Mouse (Mus musculus): ENCODE data around the gene Dsp. TPM values are rescaled to one million over a fixed set of nuclear protein-coding genes. Genes with fewer than 3 reads are reported as not detected.

Gene Dsp
- total RNA-seq (2012; rRNA removed) = 29.4 and 29.9 TPM in 2 replicates

GRCm38 (mm10) chr13:38151069-38151588 lies at the start of gene Dsp:
Gene Dsp, plus strand, starts transcription at chr13:38151294.
- in situ Hi-C loops (cut with MboI; ENCODE audit: low sequenced_read_pairs in 2 of 2, unreplicated experiment in 2 of 2) = no loop called here
- no peaks in the 10 kb centered on the region for H3K36me3 ChIP-seq (ENCODE audit: control insufficient read depth, insufficient read depth, low read length, poor library complexity, severe bottlenecking)
- no peak for DNase-seq (ENCODE audit: low read depth, low spot score)
- TF ChIP-seq MAFK (IDR thresholded peaks at IDR 0.05; ENCODE audit: insufficient read depth, low read depth, low read length) (no peak), HCFC1 (IDR thresholded peaks at IDR 0.05; ENCODE audit: borderline replicate concordance, insufficient read depth, low read length) (no peak), CHD2 (IDR thresholded peaks at IDR 0.05; ENCODE audit: low read depth, low read length) (no peak), ZNF384 (IDR thresholded peaks at IDR 0.05; ENCODE audit: low read depth, low read length) (no peak), ZC3H11A (IDR thresholded peaks at IDR 0.05; ENCODE audit: borderline replicate concordance, low read depth, low read length) (no peak)
- peak within 1 kb of the TSS; percentile 71 for H3K9ac ChIP-seq (ENCODE audit: insufficient read depth, low read depth, low read length, poor library complexity, severe bottlenecking)
- H3K4me1 ChIP-seq (ENCODE audit: control insufficient read depth in 2 of 2, insufficient read depth in 2 of 2, low read length in 2 of 2, poor library complexity in 1 of 2) = peaks cover 2% of the 10 kb centered on the region in 2 experiments; a peak in 1 of 4 replicates
- no peaks in the 10 kb centered on the region for H3K9me3 ChIP-seq (ENCODE audit: control insufficient read depth, insufficient read depth, low read depth, low read length)
- peak within 1 kb of the TSS; percentile 72 to 79 for H3K4me3 ChIP-seq (ENCODE audit: insufficient read depth in 1 of 2, low read depth in 1 of 2, low read length in 2 of 2, poor library complexity in 1 of 2, severe bottlenecking in 1 of 2)
- no peak within 1 kb of the TSS for H3K27ac ChIP-seq (ENCODE audit: insufficient read depth, low read depth, low read length, poor library complexity, severe bottlenecking)

GRCm38 (mm10) chr13:38103406-38103805 lies 47.7 kb upstream of the Dsp start:
- H3K4me3 ChIP-seq (ENCODE audit: insufficient read depth in 1 of 2, low read depth in 1 of 2, low read length in 2 of 2, poor library complexity in 1 of 2, severe bottlenecking in 1 of 2) = no peak overlapping the region
- H3K36me3 ChIP-seq (ENCODE audit: control insufficient read depth, insufficient read depth, low read length, poor library complexity, severe bottlenecking) = no peaks in the 10 kb centered on the region
- H3K9me3 ChIP-seq (ENCODE audit: control insufficient read depth, insufficient read depth, low read depth, low read length) = no peaks in the 10 kb centered on the region
- no peak overlapping the region for H3K9ac ChIP-seq (ENCODE audit: insufficient read depth, low read depth, low read length, poor library complexity, severe bottlenecking)
- no peak overlapping the region for H3K27ac ChIP-seq (ENCODE audit: insufficient read depth, low read depth, low read length, poor library complexity, severe bottlenecking)
- H3K4me1 ChIP-seq (ENCODE audit: control insufficient read depth in 2 of 2, insufficient read depth in 2 of 2, low read length in 2 of 2, poor library complexity in 1 of 2) = peaks cover 16 to 23% of the 10 kb centered on the region in 2 experiments
- in situ Hi-C loops (cut with MboI; ENCODE audit: low sequenced_read_pairs in 2 of 2, unreplicated experiment in 2 of 2) = no loop called here
- TF ChIP-seq ZNF384 (IDR thresholded peaks at IDR 0.05; ENCODE audit: low read depth, low read length) = no peak
- TF ChIP-seq HCFC1 (IDR thresholded peaks at IDR 0.05; ENCODE audit: borderline replicate concordance, insufficient read depth, low read length) = no peak
- TF ChIP-seq ZC3H11A (IDR thresholded peaks at IDR 0.05; ENCODE audit: borderline replicate concordance, low read depth, low read length) = no peak
- TF ChIP-seq CHD2 (IDR thresholded peaks at IDR 0.05; ENCODE audit: low read depth, low read length) = no peak
- no peak for TF ChIP-seq MAFK (IDR thresholded peaks at IDR 0.05; ENCODE audit: insufficient read depth, low read depth, low read length)
- DNase-seq (ENCODE audit: low read depth, low spot score) = no peak

- Histone ChIP-seq H3K36me3 (ENCODE audit: control insufficient read depth, insufficient read depth, low read length, poor library complexity, severe bottlenecking) (no peaks in the 10 kb centered on the region), H3K4me1 (ENCODE audit: control insufficient read depth in 2 of 2, insufficient read depth in 2 of 2, low read length in 2 of 2, poor library complexity in 1 of 2) (peaks cover 20 to 26% of the 10 kb centered on the region in 2 experiments), H3K9me3 (ENCODE audit: control insufficient read depth, insufficient read depth, low read depth, low read length) (no peaks in the 10 kb centered on the region), H3K9ac (ENCODE audit: insufficient read depth, low read depth, low read length, poor library complexity, severe bottlenecking) (no peak overlapping the region), H3K4me3 (ENCODE audit: insufficient read depth in 1 of 2, low read depth in 1 of 2, low read length in 2 of 2, poor library complexity in 1 of 2, severe bottlenecking in 1 of 2) (no peak overlapping the region), H3K27ac (ENCODE audit: insufficient read depth, low read depth, low read length, poor library complexity, severe bottlenecking) (no peak overlapping the region)
- no peak for DNase-seq (ENCODE audit: low read depth, low spot score)
- in situ Hi-C loops (cut with MboI; ENCODE audit: low sequenced_read_pairs in 2 of 2, unreplicated experiment in 2 of 2) = no loop called here
- no peak for TF ChIP-seq HCFC1 (IDR thresholded peaks at IDR 0.05; ENCODE audit: borderline replicate concordance, insufficient read depth, low read length)
- TF ChIP-seq ZC3H11A (IDR thresholded peaks at IDR 0.05; ENCODE audit: borderline replicate concordance, low read depth, low read length) = no peak
- TF ChIP-seq MAFK (IDR thresholded peaks at IDR 0.05; ENCODE audit: insufficient read depth, low read depth, low read length) = no peak
- no peak for TF ChIP-seq ZNF384 (IDR thresholded peaks at IDR 0.05; ENCODE audit: low read depth, low read length)
- no peak for TF ChIP-seq CHD2 (IDR thresholded peaks at IDR 0.05; ENCODE audit: low read depth, low read length)
Measured at GRCm38 (mm10) chr13:38104501-38104900, 46.6 kb upstream of the Dsp start.

GRCm38 (mm10) chr13:38109081-38109480 lies 42.0 kb upstream of the Dsp start:
- TF ChIP-seq CHD2 (IDR thresholded peaks at IDR 0.05; ENCODE audit: low read depth, low read length) = peak; percentile 48; the same call in 1 of the 2 replicates
- TF ChIP-seq MAFK (IDR thresholded peaks at IDR 0.05; ENCODE audit: insufficient read depth, low read depth, low read length) = no peak
- no peak for TF ChIP-seq ZNF384 (IDR thresholded peaks at IDR 0.05; ENCODE audit: low read depth, low read length)
- no peak for TF ChIP-seq ZC3H11A (IDR thresholded peaks at IDR 0.05; ENCODE audit: borderline replicate concordance, low read depth, low read length)
- peak; percentile 49; the same call in 1 of the 2 replicates for TF ChIP-seq HCFC1 (IDR thresholded peaks at IDR 0.05; ENCODE audit: borderline replicate concordance, insufficient read depth, low read length)
- Histone ChIP-seq H3K4me1 (ENCODE audit: control insufficient read depth in 2 of 2, insufficient read depth in 2 of 2, low read length in 2 of 2, poor library complexity in 1 of 2) (peaks cover 20 to 26% of the 10 kb centered on the region in 2 experiments), H3K36me3 (ENCODE audit: control insufficient read depth, insufficient read depth, low read length, poor library complexity, severe bottlenecking) (no peaks in the 10 kb centered on the region), H3K9ac (ENCODE audit: insufficient read depth, low read depth, low read length, poor library complexity, severe bottlenecking) (no peak overlapping the region), H3K9me3 (ENCODE audit: control insufficient read depth, insufficient read depth, low read depth, low read length) (no peaks in the 10 kb centered on the region), H3K4me3 (ENCODE audit: insufficient read depth in 1 of 2, low read depth in 1 of 2, low read length in 2 of 2, poor library complexity in 1 of 2, severe bottlenecking in 1 of 2) (peak overlapping the region in 1 of 2 experiments; percentile 20; a peak in 1 of 4 replicates), H3K27ac (ENCODE audit: insufficient read depth, low read depth, low read length, poor library complexity, severe bottlenecking) (peak overlapping the region; percentile 69)
- DNase-seq (ENCODE audit: low read depth, low spot score) = peak; percentile 88
- in situ Hi-C loops (cut with MboI; ENCODE audit: low sequenced_read_pairs in 2 of 2, unreplicated experiment in 2 of 2) = no loop called here
